Mouse (Mus musculus): ENCODE measurements around the gene Eno1. TPM values are rescaled to one million over a fixed set of nuclear protein-coding genes. Genes with fewer than 3 reads are reported as not detected.

The Eno1 gene
- polyA plus RNA-seq, 1 experiment from 2014 or later: 2,173 TPM

GRCm38 (mm10) chr4:150226818-150227688 lies 9.5 kb upstream of the Eno1 start:
- Histone ChIP-seq H3K4me2 (no peak overlapping the region), H3K9ac (no peak overlapping the region), H3K9me3 (replicated peaks) (no peaks in the 10 kb centered on the region), H3K4me1 (replicated peaks) (peaks cover 43% of the 10 kb centered on the region), H3K27me3 (replicated peaks) (no peaks in the 10 kb centered on the region), H3K27ac (ENCODE audit: poor library complexity, severe bottlenecking) (no peak overlapping the region), H3K4me3 (no peak overlapping the region), H3K36me3 (no peaks in the 10 kb centered on the region)
- WGBS: 73% methylated on average over 7 of the region's 7 CpGs
- ATAC-seq (ENCODE audit: insufficient number of reproducible peaks, low FRiP score): no peak

- H3K27me3 ChIP-seq (replicated peaks): no peaks in the 10 kb centered on the region
- H3K4me2 ChIP-seq: no peak overlapping the region
- no peaks in the 10 kb centered on the region for H3K9me3 ChIP-seq (replicated peaks)
- no peak for ATAC-seq (ENCODE audit: insufficient number of reproducible peaks, low FRiP score)
- H3K4me1 ChIP-seq (replicated peaks): peaks cover 45% of the 10 kb centered on the region
- 41% methylated on average over 7 of the region's 7 CpGs for WGBS
- no peak overlapping the region for H3K4me3 ChIP-seq
- H3K27ac ChIP-seq (ENCODE audit: poor library complexity, severe bottlenecking): peak overlapping the region; percentile 41
- H3K36me3 ChIP-seq: no peaks in the 10 kb centered on the region
- H3K9ac ChIP-seq: no peak overlapping the region
Observed at GRCm38 (mm10) chr4:150228581-150229348, 7.8 kb upstream of the Eno1 start.

- Histone ChIP-seq H3K9ac (peak overlapping the region; percentile 47; the same call in 1 of the 2 replicates), H3K27ac (ENCODE audit: poor library complexity, severe bottlenecking) (peak overlapping the region; percentile 66), H3K4me2 (no peak overlapping the region), H3K4me1 (replicated peaks) (peaks cover 52% of the 10 kb centered on the region), H3K27me3 (replicated peaks) (no peaks in the 10 kb centered on the region), H3K4me3 (no peak overlapping the region), H3K9me3 (replicated peaks) (no peaks in the 10 kb centered on the region), H3K36me3 (no peaks in the 10 kb centered on the region)
- 32% methylated on average over 7 of the region's 15 CpGs for WGBS
- no peak for ATAC-seq (ENCODE audit: insufficient number of reproducible peaks, low FRiP score)
Observed at GRCm38 (mm10) chr4:150229747-150230390, 6.7 kb upstream of the Eno1 start.

- Histone ChIP-seq H3K4me3 (no peak overlapping the region), H3K27ac (ENCODE audit: poor library complexity, severe bottlenecking) (peak overlapping the region; percentile 66), H3K36me3 (no peaks in the 10 kb centered on the region), H3K9ac (peak overlapping the region; percentile 47; the same call in 1 of the 2 replicates), H3K4me1 (replicated peaks) (peaks cover 52% of the 10 kb centered on the region), H3K27me3 (replicated peaks) (no peaks in the 10 kb centered on the region), H3K4me2 (peak overlapping the region; percentile 39), H3K9me3 (replicated peaks) (no peaks in the 10 kb centered on the region)
- WGBS: 9% methylated on average over 21 of the region's 21 CpGs
- ATAC-seq (ENCODE audit: insufficient number of reproducible peaks, low FRiP score): no peak; the same call in 1 of the 2 replicates
Observed at GRCm38 (mm10) chr4:150230460-150231407, 5.8 kb upstream of the Eno1 start.

- no peak overlapping the region for H3K27ac ChIP-seq (ENCODE audit: poor library complexity, severe bottlenecking)
- no peak overlapping the region for H3K9ac ChIP-seq
- no peaks in the 10 kb centered on the region for H3K36me3 ChIP-seq
- H3K27me3 ChIP-seq (replicated peaks): no peaks in the 10 kb centered on the region
- no peak overlapping the region for H3K4me2 ChIP-seq
- peaks cover 50% of the 10 kb centered on the region for H3K4me1 ChIP-seq (replicated peaks)
- H3K9me3 ChIP-seq (replicated peaks): no peaks in the 10 kb centered on the region
- H3K4me3 ChIP-seq: no peak overlapping the region
- 47% methylated on average over 8 of the region's 8 CpGs for WGBS
- no peak for ATAC-seq (ENCODE audit: insufficient number of reproducible peaks, low FRiP score)
Observed at GRCm38 (mm10) chr4:150231871-150232270, 4.7 kb upstream of the Eno1 start.

- H3K4me1 ChIP-seq (replicated peaks): peaks cover 43% of the 10 kb centered on the region
- no peak overlapping the region for H3K4me3 ChIP-seq
- H3K27ac ChIP-seq (ENCODE audit: poor library complexity, severe bottlenecking): peak overlapping the region; percentile 82
- WGBS: 48% methylated on average over 8 of the region's 8 CpGs
- no peak for ATAC-seq (ENCODE audit: insufficient number of reproducible peaks, low FRiP score)
- H3K9me3 ChIP-seq (replicated peaks): no peaks in the 10 kb centered on the region
- H3K9ac ChIP-seq: no peak overlapping the region; the same call in 1 of the 2 replicates
- H3K36me3 ChIP-seq: peaks cover 9% of the 10 kb centered on the region
- no peak overlapping the region for H3K4me2 ChIP-seq
- H3K27me3 ChIP-seq (replicated peaks): no peaks in the 10 kb centered on the region
Observed at GRCm38 (mm10) chr4:150234599-150235327, 1.8 kb upstream of the Eno1 start.

- H3K4me2 ChIP-seq: no peak overlapping the region
- H3K9me3 ChIP-seq (replicated peaks): no peaks in the 10 kb centered on the region
- peaks cover 16% of the 10 kb centered on the region for H3K36me3 ChIP-seq
- H3K9ac ChIP-seq: no peak overlapping the region
- H3K4me1 ChIP-seq (replicated peaks): peaks cover 42% of the 10 kb centered on the region
- ATAC-seq (ENCODE audit: insufficient number of reproducible peaks, low FRiP score): no peak
- WGBS: 78% methylated on average over 4 of the region's 4 CpGs
- H3K27ac ChIP-seq (ENCODE audit: poor library complexity, severe bottlenecking): no peak overlapping the region
- no peaks in the 10 kb centered on the region for H3K27me3 ChIP-seq (replicated peaks)
- H3K4me3 ChIP-seq: no peak overlapping the region
Observed at GRCm38 (mm10) chr4:150235585-150235984, 936 bp upstream of the Eno1 start.

- H3K36me3 ChIP-seq: peaks cover 19% of the 10 kb centered on the region
- no peaks in the 10 kb centered on the region for H3K27me3 ChIP-seq (replicated peaks)
- peak overlapping the region; percentile 97 for H3K27ac ChIP-seq (ENCODE audit: poor library complexity, severe bottlenecking)
- peak overlapping the region; percentile 87 for H3K4me2 ChIP-seq
- no peak for ATAC-seq (ENCODE audit: insufficient number of reproducible peaks, low FRiP score)
- 75% methylated on average over 8 of the region's 8 CpGs for WGBS
- H3K9ac ChIP-seq: no peak overlapping the region; the same call in 1 of the 2 replicates
- no peaks in the 10 kb centered on the region for H3K9me3 ChIP-seq (replicated peaks)
- H3K4me3 ChIP-seq: peak overlapping the region; percentile 96
- H3K4me1 ChIP-seq (replicated peaks): peaks cover 41% of the 10 kb centered on the region
Observed at GRCm38 (mm10) chr4:150236031-150236430, 490 bp upstream of the Eno1 start.

- Histone ChIP-seq H3K36me3 (peaks cover 37% of the 10 kb centered on the region), H3K4me3 (peak overlapping the region; percentile 96), H3K9me3 (replicated peaks) (no peaks in the 10 kb centered on the region), H3K9ac (peak overlapping the region; percentile 99), H3K4me1 (replicated peaks) (peaks cover 47% of the 10 kb centered on the region), H3K4me2 (peak overlapping the region; percentile 87), H3K27me3 (replicated peaks) (no peaks in the 10 kb centered on the region), H3K27ac (ENCODE audit: poor library complexity, severe bottlenecking) (peak overlapping the region; percentile 97)
- 0 out of 2 replicates have a peak, but pooled peaks have one; percentile 24 for ATAC-seq (ENCODE audit: insufficient number of reproducible peaks, low FRiP score)
- WGBS: under 1% methylated on average over 21 of the region's 21 CpGs
Observed at GRCm38 (mm10) chr4:150237636-150238361, 1.3 kb downstream of the Eno1 start.
